Mouse (Mus musculus): ENCODE results near the gene Zfand3. TPM values are rescaled to one million over a fixed set of nuclear protein-coding genes. Genes with fewer than 3 reads are reported as not detected.

Zfand3 gene
- polyA plus RNA-seq, 1 experiment from 2014 or later = 46.2 TPM

- Histone ChIP-seq H3K4me3 (no peak overlapping the region), H3K9me3 (no peaks in the 10 kb centered on the region), H3K9ac (no peak overlapping the region), H3K4me2 (no peak overlapping the region), H3K4me1 (peaks cover 7% of the 10 kb centered on the region; the same call in 1 of the 2 replicates), H3K27me3 (no peaks in the 10 kb centered on the region), H3K36me3 (peaks cover 11% of the 10 kb centered on the region; the same call in 1 of the 2 replicates), H3K27ac (no peak overlapping the region)
- no peak for ATAC-seq (ENCODE audit: insufficient number of reproducible peaks, insufficient read depth, low FRiP score, low TSS enrichment, low read depth)
- 80% methylated on average over 5 of the region's 5 CpGs for WGBS
Observed at GRCm38 (mm10) chr17:30111556-30111955, 107.0 kb downstream of the Zfand3 start.

DNA sequence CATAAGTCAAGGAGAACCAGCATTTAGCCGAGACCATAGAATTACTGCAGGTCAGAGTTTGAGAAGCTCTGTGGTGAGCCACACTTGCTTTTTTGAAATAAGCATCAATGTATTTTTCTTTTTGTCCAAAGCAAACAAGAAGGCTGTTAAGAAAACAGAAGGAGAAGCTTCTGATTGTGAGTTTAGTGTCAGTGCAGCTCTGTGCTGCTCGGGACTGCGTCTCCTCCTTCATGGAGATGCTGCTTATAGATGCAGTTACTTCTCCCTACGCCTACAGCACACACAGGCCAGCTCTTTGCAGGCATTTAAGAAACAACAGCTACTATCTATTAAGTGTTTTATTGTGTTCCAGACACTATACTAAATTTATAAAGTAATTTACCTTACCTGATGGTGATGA, 107.5 kb downstream of the Zfand3 start:
- Histone ChIP-seq H3K4me2 (no peak overlapping the region), H3K4me1 (peaks cover 7% of the 10 kb centered on the region; the same call in 1 of the 2 replicates), H3K36me3 (peaks cover 11% of the 10 kb centered on the region; the same call in 1 of the 2 replicates), H3K9ac (no peak overlapping the region), H3K27ac (no peak overlapping the region), H3K4me3 (no peak overlapping the region), H3K9me3 (no peaks in the 10 kb centered on the region), H3K27me3 (no peaks in the 10 kb centered on the region)
- ATAC-seq (ENCODE audit: insufficient number of reproducible peaks, insufficient read depth, low FRiP score, low TSS enrichment, low read depth) = no peak
- 78% methylated on average over 4 of the region's 4 CpGs for WGBS

DNA sequence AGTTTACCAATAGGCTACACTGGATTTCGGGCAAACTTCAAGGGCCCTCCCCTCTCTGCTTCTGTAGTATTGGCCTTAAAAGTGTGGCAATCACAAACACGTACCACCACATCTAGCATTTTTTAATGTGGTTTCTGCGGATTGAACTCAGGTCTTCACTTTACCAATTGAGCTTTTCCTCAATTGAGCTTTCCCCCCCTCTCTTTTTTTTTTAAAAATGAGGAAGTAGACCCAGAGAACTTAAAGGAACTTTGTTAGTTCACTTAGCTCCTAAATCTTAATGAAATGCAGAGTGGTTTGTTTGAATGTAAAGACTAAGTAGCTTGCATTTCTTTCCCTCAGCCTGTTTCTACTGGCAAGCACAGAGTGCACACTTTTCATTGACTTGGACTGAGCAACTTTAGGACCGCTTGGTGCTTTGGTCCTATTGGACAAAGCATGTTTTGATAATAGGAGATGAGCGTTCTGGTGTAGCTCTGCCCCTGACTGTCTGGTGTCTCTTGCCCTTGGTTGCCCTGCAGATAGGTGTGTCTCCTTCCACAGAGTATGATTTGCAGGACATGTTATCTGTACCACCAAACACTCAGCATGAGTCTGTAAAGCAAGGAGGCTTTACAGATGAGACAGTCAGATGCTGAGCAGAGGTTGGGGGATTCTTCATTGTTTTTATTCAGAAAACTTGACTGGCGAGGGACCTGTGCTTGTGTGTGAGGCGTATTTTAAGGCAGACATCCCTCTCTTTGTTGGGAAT, 108.2 kb downstream of the Zfand3 start:
- WGBS = 82% methylated on average over 7 of the region's 7 CpGs

DNA sequence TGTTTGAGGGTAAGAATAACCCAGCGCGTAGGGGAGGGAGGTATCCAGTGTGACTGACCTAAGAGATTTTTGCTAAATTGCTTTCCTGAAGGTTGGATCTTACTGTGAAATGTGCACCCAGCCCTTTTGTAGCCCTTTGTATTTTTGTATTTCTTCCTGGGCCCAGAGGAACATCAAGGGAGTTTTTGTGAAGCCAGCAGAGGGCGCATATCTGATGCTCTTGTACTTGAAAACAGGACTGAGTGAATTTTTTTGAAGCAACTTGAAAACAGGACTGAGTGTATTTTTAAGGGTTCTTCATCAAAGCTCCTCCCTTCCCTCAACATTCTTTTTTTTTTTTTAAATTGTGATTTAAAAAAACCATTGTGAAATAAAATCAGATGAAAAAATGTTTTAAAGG, 110.2 kb downstream of the Zfand3 start:
- no peak for ATAC-seq (ENCODE audit: insufficient number of reproducible peaks, insufficient read depth, low FRiP score, low TSS enrichment, low read depth)

More for the DNA sequence above, 108.2 kb downstream of the Zfand3 start:
- peaks cover 7% of the 10 kb centered on the region; the same call in 1 of the 2 replicates for H3K4me1 ChIP-seq
- H3K4me2 ChIP-seq = no peak overlapping the region
- H3K36me3 ChIP-seq = peaks cover 11% of the 10 kb centered on the region; the same call in 1 of the 2 replicates
- no peak overlapping the region for H3K4me3 ChIP-seq
- H3K27ac ChIP-seq = no peak overlapping the region
- H3K27me3 ChIP-seq = no peaks in the 10 kb centered on the region
- no peak for ATAC-seq (ENCODE audit: insufficient number of reproducible peaks, insufficient read depth, low FRiP score, low TSS enrichment, low read depth)
- H3K9ac ChIP-seq = no peak overlapping the region
- no peaks in the 10 kb centered on the region for H3K9me3 ChIP-seq

GRCm38 (mm10) chr17:30116226-30116625, 111.7 kb downstream of the Zfand3 start:
- Histone ChIP-seq H3K9me3 (no peaks in the 10 kb centered on the region), H3K9ac (no peak overlapping the region), H3K27ac (no peak overlapping the region), H3K4me1 (peaks cover 12% of the 10 kb centered on the region; the same call in 1 of the 2 replicates), H3K4me3 (no peak overlapping the region), H3K27me3 (no peaks in the 10 kb centered on the region), H3K36me3 (peaks cover 11% of the 10 kb centered on the region; the same call in 1 of the 2 replicates), H3K4me2 (no peak overlapping the region)
- 79% methylated on average over 5 of the region's 5 CpGs for WGBS
- no peak for ATAC-seq (ENCODE audit: insufficient number of reproducible peaks, insufficient read depth, low FRiP score, low TSS enrichment, low read depth)

More for the DNA sequence above, 110.2 kb downstream of the Zfand3 start:
- H3K9me3 ChIP-seq = no peaks in the 10 kb centered on the region
- no peak overlapping the region for H3K4me2 ChIP-seq
- 83% methylated on average over 3 of the region's 3 CpGs for WGBS
- no peak overlapping the region for H3K27ac ChIP-seq
- no peaks in the 10 kb centered on the region for H3K27me3 ChIP-seq
- H3K4me3 ChIP-seq = no peak overlapping the region
- H3K4me1 ChIP-seq = peaks cover 7% of the 10 kb centered on the region; the same call in 1 of the 2 replicates
- H3K36me3 ChIP-seq = peaks cover 11% of the 10 kb centered on the region; the same call in 1 of the 2 replicates
- no peak overlapping the region for H3K9ac ChIP-seq

GRCm38 (mm10) chr17:30118036-30118435, 113.5 kb downstream of the Zfand3 start:
- no peaks in the 10 kb centered on the region for H3K27me3 ChIP-seq
- H3K4me3 ChIP-seq = no peak overlapping the region
- no peak for ATAC-seq (ENCODE audit: insufficient number of reproducible peaks, insufficient read depth, low FRiP score, low TSS enrichment, low read depth)
- no peak overlapping the region for H3K4me2 ChIP-seq
- no peaks in the 10 kb centered on the region for H3K9me3 ChIP-seq
- H3K9ac ChIP-seq = no peak overlapping the region
- H3K27ac ChIP-seq = no peak overlapping the region
- peaks cover 7% of the 10 kb centered on the region; the same call in 1 of the 2 replicates for H3K4me1 ChIP-seq
- 83% methylated on average over 5 of the region's 5 CpGs for whole genome bisulfite sequencing
- 0 out of 2 replicates have a peak, but pooled peaks cover 8% of the 10 kb centered on the region for H3K36me3 ChIP-seq

- no peak overlapping the region for H3K27ac ChIP-seq
- H3K4me3 ChIP-seq = no peak overlapping the region
- H3K4me1 ChIP-seq = peaks cover 7% of the 10 kb centered on the region; the same call in 1 of the 2 replicates
- no peak overlapping the region for H3K9ac ChIP-seq
- WGBS = 90% methylated on average over 3 of the region's 3 CpGs
- H3K27me3 ChIP-seq = no peaks in the 10 kb centered on the region
- no peak overlapping the region for H3K4me2 ChIP-seq
- no peak for ATAC-seq (ENCODE audit: insufficient number of reproducible peaks, insufficient read depth, low FRiP score, low TSS enrichment, low read depth)
- H3K9me3 ChIP-seq = no peaks in the 10 kb centered on the region
- H3K36me3 ChIP-seq = 0 out of 2 replicates have a peak, but pooled peaks cover 5% of the 10 kb centered on the region
Observed at GRCm38 (mm10) chr17:30122278-30122677, 117.7 kb downstream of the Zfand3 start.

DNA sequence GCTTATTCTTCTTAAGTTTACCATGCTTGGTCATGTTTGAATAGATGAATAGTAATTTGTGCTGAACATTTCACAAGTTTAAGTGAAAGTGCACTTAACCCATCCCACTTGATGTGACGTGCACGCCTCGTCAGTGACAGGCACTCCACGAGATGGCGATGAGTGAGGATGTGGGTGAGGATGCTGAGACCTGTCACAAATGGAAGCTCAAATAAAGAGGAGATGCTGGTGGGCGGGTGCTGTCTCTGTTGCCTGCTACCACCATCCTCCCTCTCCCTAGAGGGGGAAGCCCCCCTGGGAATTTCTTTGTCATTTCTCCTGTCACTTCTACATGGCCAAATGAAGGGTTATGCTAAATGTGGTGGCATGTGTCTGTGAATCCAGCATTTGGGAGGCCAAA, 123.9 kb downstream of the Zfand3 start:
- H3K9me3 ChIP-seq = no peaks in the 10 kb centered on the region
- H3K9ac ChIP-seq = no peak overlapping the region
- H3K27me3 ChIP-seq = no peaks in the 10 kb centered on the region
- no peak overlapping the region for H3K4me2 ChIP-seq
- WGBS = 81% methylated on average over 6 of the region's 6 CpGs
- no peak for ATAC-seq (ENCODE audit: insufficient number of reproducible peaks, insufficient read depth, low FRiP score, low TSS enrichment, low read depth)
- 0 out of 2 replicates have a peak, but pooled peaks cover 7% of the 10 kb centered on the region for H3K36me3 ChIP-seq
- no peak overlapping the region for H3K4me3 ChIP-seq
- peaks cover 21% of the 10 kb centered on the region for H3K4me1 ChIP-seq
- no peak overlapping the region for H3K27ac ChIP-seq

- 0 out of 2 replicates have a peak, but pooled peaks cover 7% of the 10 kb centered on the region for H3K36me3 ChIP-seq
- WGBS = 88% methylated on average over 7 of the region's 7 CpGs
- H3K4me1 ChIP-seq = peaks cover 21% of the 10 kb centered on the region
- H3K9me3 ChIP-seq = no peaks in the 10 kb centered on the region
- H3K27me3 ChIP-seq = no peaks in the 10 kb centered on the region
- no peak for ATAC-seq (ENCODE audit: insufficient number of reproducible peaks, insufficient read depth, low FRiP score, low TSS enrichment, low read depth)
- H3K9ac ChIP-seq = no peak overlapping the region
- no peak overlapping the region for H3K4me3 ChIP-seq
- H3K27ac ChIP-seq = no peak overlapping the region
- H3K4me2 ChIP-seq = no peak overlapping the region
Observed at GRCm38 (mm10) chr17:30129220-30129619, 124.7 kb downstream of the Zfand3 start.

DNA sequence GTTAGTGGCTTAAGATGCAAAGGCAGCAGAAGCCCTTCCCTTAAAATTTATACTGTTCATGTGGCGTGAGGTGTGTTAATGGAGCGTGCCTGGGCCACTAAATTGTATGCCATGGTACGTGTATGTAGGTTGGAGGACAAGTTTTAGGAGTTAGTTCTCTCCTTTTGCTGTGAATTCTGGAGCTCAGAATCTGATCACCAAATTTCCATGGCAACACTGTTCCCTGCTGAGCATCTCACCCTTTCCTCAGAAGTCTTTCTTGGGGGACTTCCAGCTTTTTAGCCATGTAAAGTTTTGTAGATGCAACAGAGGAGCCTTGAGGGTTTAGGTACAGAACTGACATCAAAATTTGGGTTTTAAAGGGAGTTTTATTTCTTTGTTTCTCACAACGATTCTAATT, 125.8 kb downstream of the Zfand3 start:
- no peak for ATAC-seq (ENCODE audit: insufficient number of reproducible peaks, insufficient read depth, low FRiP score, low TSS enrichment, low read depth)
- Histone ChIP-seq H3K27me3 (no peaks in the 10 kb centered on the region), H3K4me3 (no peak overlapping the region), H3K36me3 (peaks cover 3% of the 10 kb centered on the region), H3K9ac (no peak overlapping the region), H3K4me2 (no peak overlapping the region), H3K9me3 (no peaks in the 10 kb centered on the region), H3K27ac (no peak overlapping the region), H3K4me1 (peaks cover 21% of the 10 kb centered on the region)
- WGBS = 84% methylated on average over 4 of the region's 4 CpGs

DNA sequence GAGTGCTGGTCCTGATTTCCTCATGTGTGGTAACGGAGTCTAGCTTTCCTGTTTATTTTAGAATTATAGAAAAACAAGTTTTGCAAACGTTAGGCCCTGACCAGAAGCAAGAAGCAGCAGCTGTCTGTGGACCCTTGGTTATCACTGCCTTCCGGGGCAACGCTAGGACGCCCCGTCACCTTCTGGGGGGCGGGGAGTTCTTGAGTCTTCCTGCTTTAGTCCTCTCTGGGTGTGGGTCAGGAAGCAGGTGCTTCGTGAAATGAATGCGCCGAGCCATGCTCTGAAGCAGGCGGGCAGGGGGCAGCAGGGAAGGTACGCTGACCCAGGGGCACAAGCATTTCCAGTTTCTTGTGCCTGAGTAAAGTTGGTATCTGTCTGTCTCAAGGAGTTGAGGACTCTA, 129.1 kb downstream of the Zfand3 start:
- peaks cover 21% of the 10 kb centered on the region for H3K4me1 ChIP-seq
- no peak for ATAC-seq (ENCODE audit: insufficient number of reproducible peaks, insufficient read depth, low FRiP score, low TSS enrichment, low read depth)
- no peaks in the 10 kb centered on the region for H3K27me3 ChIP-seq
- WGBS = 83% methylated on average over 12 of the region's 12 CpGs
- H3K4me2 ChIP-seq = no peak overlapping the region
- H3K9ac ChIP-seq = no peak overlapping the region
- H3K4me3 ChIP-seq = no peak overlapping the region
- no peaks in the 10 kb centered on the region for H3K9me3 ChIP-seq
- H3K36me3 ChIP-seq = peaks cover 16% of the 10 kb centered on the region
- H3K27ac ChIP-seq = no peak overlapping the region
